Mouse (Mus musculus): ENCODE measurements around the gene Akap12. TPM values are rescaled to one million over a fixed set of nuclear protein-coding genes. Genes with fewer than 3 reads are reported as not detected.

Akap12 gene
- polyA plus RNA-seq, 1 experiment from 2014 or later = 42.1 TPM

Other genes starting within 250 kb of the Akap12 start
- 24.0 and 25.6 TPM in 2 replicates for gene Zbtb2, start 121.7 kb downstream of the Akap12 start, polyA plus RNA-seq (2014; fragmentation: Nextera tagmentation; extraction: Ambion mirVana)
- gene Rmnd1, start 166.0 kb downstream of the Akap12 start, polyA plus RNA-seq (2014; fragmentation: Nextera tagmentation; extraction: Ambion mirVana) = 46.7 and 50.7 TPM in 2 replicates
- 27.7 and 30.5 TPM in 2 replicates for gene Armt1, start 166.1 kb downstream of the Akap12 start, polyA plus RNA-seq (2014; fragmentation: Nextera tagmentation; extraction: Ambion mirVana)
- 0.10 and 0.11 TPM in 2 replicates for gene Ccdc170, start 216.1 kb downstream of the Akap12 start, polyA plus RNA-seq (2014; fragmentation: Nextera tagmentation; extraction: Ambion mirVana)

Data from midbrain, embryonic 11.5 days (tissue).